30 mouse cellular contexts compared by ENCODE assay signal in the genomic region with DNA sequence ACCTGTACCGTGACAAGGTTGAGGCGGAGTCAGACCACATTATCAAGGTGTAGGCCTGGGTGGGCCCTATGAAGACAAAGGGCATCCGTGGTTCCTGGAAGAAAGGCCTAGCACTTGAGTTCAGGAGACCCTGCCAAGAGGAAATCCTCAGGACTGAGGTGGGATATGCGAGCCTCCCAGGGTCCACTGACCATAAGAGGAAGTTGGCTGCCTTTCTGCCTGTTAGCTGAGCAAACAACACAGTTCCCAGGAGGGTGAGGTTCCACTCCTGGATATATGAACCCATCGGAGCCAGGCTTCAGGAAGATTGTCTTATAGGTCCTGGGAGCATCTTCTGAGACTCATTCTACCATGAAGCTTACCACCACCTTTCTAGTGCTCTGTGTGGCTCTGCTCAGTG. TPM values are rescaled to one million over a fixed set of nuclear protein-coding genes. Genes with fewer than 3 reads are reported as not detected.
DNase-seq lines count a peak whose midpoint lies in the region; ATAC-seq and TF ChIP-seq lines count a peak whose summit lies in the region.
"Had no signal": no experiment of that assay in that cellular context is flagged by ENCODE, and none has a peak within 500 bp of the region (broad histone marks: within the 10 kb centered on the region; RNA-seq: fewer than 3 reads in every experiment).

A gene (plus strand): TSS at position 301 of the 400 bp plus-strand sequence.

- H3K4me3 ChIP-seq in hindbrain, embryonic 11.5 days (ENCODE audit: low read depth, low read length), result no peak within 1 kb of the TSS
- no peak within 1 kb of the TSS for H3K4me3 ChIP-seq in hindbrain, embryonic 14.5 days (replicated peaks; ENCODE audit: low read length)
- H3K4me3 ChIP-seq in midbrain, embryonic 11.5 days (ENCODE audit: low read depth, low read length), result no peak within 1 kb of the TSS
- no peak within 1 kb of the TSS for H3K4me3 ChIP-seq in midbrain, embryonic 10.5 days
- H3K4me3 ChIP-seq in E14TG2a.4 (replicated peaks; ENCODE audit: low read length), result 0 out of 2 replicates have a peak within 1 kb of the TSS, but pooled peaks have one; percentile 21
- H3K4me3 ChIP-seq in midbrain, embryonic 16.5 days (ENCODE audit: low read depth, low read length), result no peak within 1 kb of the TSS
- H3K4me3 ChIP-seq: embryonic facial prominence, embryonic 15.5 days; heart, adult 2 months; heart, embryonic 13.5 days; hindbrain, embryonic 13.5 days; limb, embryonic 15.5 days; lung, embryonic 15.5 days had no signal

- H3K9me3 ChIP-seq in hindbrain, embryonic 11.5 days (ENCODE audit: control insufficient read depth, low read length), result no peaks in the 10 kb centered on the region
- H3K9me3 ChIP-seq in hindbrain, embryonic 14.5 days (ENCODE audit: control insufficient read depth, low read length), result no peaks in the 10 kb centered on the region
- no peaks in the 10 kb centered on the region for H3K9me3 ChIP-seq in midbrain, embryonic 11.5 days (ENCODE audit: control insufficient read depth, low read length)
- no peaks in the 10 kb centered on the region for H3K9me3 ChIP-seq in midbrain, embryonic 10.5 days (replicated peaks)
- no peaks in the 10 kb centered on the region for H3K9me3 ChIP-seq in E14TG2a.4 (ENCODE audit: low read length)
- H3K9me3 ChIP-seq in midbrain, embryonic 16.5 days (replicated peaks; ENCODE audit: control insufficient read depth, low read length, poor library complexity, severe bottlenecking), result no peaks in the 10 kb centered on the region
- H3K9me3 ChIP-seq: embryonic facial prominence, embryonic 15.5 days; heart, embryonic 13.5 days; hindbrain, embryonic 13.5 days; limb, embryonic 15.5 days; lung, embryonic 15.5 days had no signal

- 85% methylated on average over 5 of the region's 5 CpGs for WGBS in hindbrain, embryonic 11.5 days
- 90% methylated on average over 5 of the region's 5 CpGs for WGBS in hindbrain, embryonic 14.5 days
- 89% methylated on average over 5 of the region's 5 CpGs for WGBS in midbrain, embryonic 11.5 days
- 84% methylated on average over 5 of the region's 5 CpGs for WGBS in midbrain, embryonic 10.5 days
- 84% methylated on average over 5 of the region's 5 CpGs for WGBS in midbrain, embryonic 16.5 days

- H3K9ac ChIP-seq in hindbrain, embryonic 11.5 days (ENCODE audit: low read depth, low read length), result no peak within 1 kb of the TSS
- H3K9ac ChIP-seq in hindbrain, embryonic 14.5 days, result no peak within 1 kb of the TSS
- H3K9ac ChIP-seq in midbrain, embryonic 11.5 days (ENCODE audit: low read length), result no peak within 1 kb of the TSS
- no peak within 1 kb of the TSS for H3K9ac ChIP-seq in midbrain, embryonic 16.5 days (ENCODE audit: low read depth, low read length)
- H3K9ac ChIP-seq: embryonic facial prominence, embryonic 15.5 days; heart, embryonic 13.5 days; hindbrain, embryonic 13.5 days; limb, embryonic 15.5 days; liver, embryonic 14.5 days; lung, embryonic 15.5 days had no signal

- no peak for TF ChIP-seq CTCF in E14TG2a.4 (conservative IDR thresholded peaks at IDR 0.05; ENCODE audit: low read length)

- no peaks in the 10 kb centered on the region for H3K27me3 ChIP-seq in hindbrain, embryonic 11.5 days (ENCODE audit: control insufficient read depth, insufficient read depth, low read length)
- H3K27me3 ChIP-seq in hindbrain, embryonic 14.5 days (ENCODE audit: control insufficient read depth, insufficient read depth, low read length), result no peaks in the 10 kb centered on the region
- no peaks in the 10 kb centered on the region for H3K27me3 ChIP-seq in midbrain, embryonic 11.5 days (ENCODE audit: control insufficient read depth, insufficient read depth, low read length)
- H3K27me3 ChIP-seq in midbrain, embryonic 10.5 days (ENCODE audit: low read depth, poor library complexity, severe bottlenecking), result no peaks in the 10 kb centered on the region
- H3K27me3 ChIP-seq in E14TG2a.4 (ENCODE audit: insufficient read depth, low read length), result no peaks in the 10 kb centered on the region
- no peaks in the 10 kb centered on the region for H3K27me3 ChIP-seq in midbrain, embryonic 16.5 days (ENCODE audit: control insufficient read depth, insufficient read depth, low read depth, low read length)
- H3K27me3 ChIP-seq: embryonic facial prominence, embryonic 15.5 days; heart, embryonic 13.5 days; hindbrain, embryonic 13.5 days; limb, embryonic 15.5 days; lung, embryonic 15.5 days; Patski had no signal

- peak; percentile 28; the same call in 1 of the 2 replicates for ATAC-seq in hindbrain, embryonic 11.5 days (ENCODE audit: low FRiP score)
- ATAC-seq in hindbrain, embryonic 14.5 days (ENCODE audit: low FRiP score), result no peak
- ATAC-seq in midbrain, embryonic 11.5 days (ENCODE audit: low FRiP score), result no peak
- 0 out of 2 replicates have a peak, but pooled peaks have one; percentile 9 for ATAC-seq in midbrain, embryonic 16.5 days
- ATAC-seq: CD4-positive, CD25-positive, alpha-beta regulatory T cell, adult 4 months; inflammation-experienced regulatory T-cells, adult 6 months had no signal

- H3K36me3 ChIP-seq in hindbrain, embryonic 11.5 days (ENCODE audit: control insufficient read depth, insufficient read depth, low read length), result no peaks in the 10 kb centered on the region
- 0 out of 2 replicates have a peak, but pooled peaks cover 1% of the 10 kb centered on the region for H3K36me3 ChIP-seq in hindbrain, embryonic 14.5 days (replicated peaks; ENCODE audit: control insufficient read depth, insufficient read depth)
- no peaks in the 10 kb centered on the region for H3K36me3 ChIP-seq in midbrain, embryonic 11.5 days (ENCODE audit: control insufficient read depth, insufficient read depth, low read length)
- H3K36me3 ChIP-seq in midbrain, embryonic 10.5 days, result peaks cover 5% of the 10 kb centered on the region
- peaks cover 14% of the 10 kb centered on the region for H3K36me3 ChIP-seq in E14TG2a.4 (ENCODE audit: insufficient read depth, low read length)
- H3K36me3 ChIP-seq in midbrain, embryonic 16.5 days (ENCODE audit: control insufficient read depth, insufficient read depth, low read length), result no peaks in the 10 kb centered on the region
- H3K36me3 ChIP-seq: embryonic facial prominence, embryonic 15.5 days had no signal

- H3K4me1 ChIP-seq in hindbrain, embryonic 11.5 days (replicated peaks; ENCODE audit: control insufficient read depth, insufficient read depth, low read length), result no peaks in the 10 kb centered on the region
- no peaks in the 10 kb centered on the region for H3K4me1 ChIP-seq in hindbrain, embryonic 14.5 days (replicated peaks; ENCODE audit: control insufficient read depth, insufficient read depth, low read length)
- no peaks in the 10 kb centered on the region for H3K4me1 ChIP-seq in midbrain, embryonic 11.5 days (ENCODE audit: control insufficient read depth, insufficient read depth, low read length)
- H3K4me1 ChIP-seq in midbrain, embryonic 10.5 days, result no peaks in the 10 kb centered on the region
- peaks cover 71% of the 10 kb centered on the region for H3K4me1 ChIP-seq in E14TG2a.4 (replicated peaks; ENCODE audit: low read depth, low read length)
- H3K4me1 ChIP-seq in midbrain, embryonic 16.5 days (ENCODE audit: control insufficient read depth, insufficient read depth, low read length), result no peaks in the 10 kb centered on the region
- H3K4me1 ChIP-seq: embryonic facial prominence, embryonic 15.5 days; hindbrain, embryonic 13.5 days had no signal

- H3K27ac ChIP-seq in hindbrain, embryonic 11.5 days (ENCODE audit: low read depth, low read length), result no peak within 1 kb of the TSS
- no peak within 1 kb of the TSS for H3K27ac ChIP-seq in hindbrain, embryonic 14.5 days
- H3K27ac ChIP-seq in midbrain, embryonic 11.5 days (ENCODE audit: low read depth, low read length), result no peak within 1 kb of the TSS
- no peak within 1 kb of the TSS for H3K27ac ChIP-seq in midbrain, embryonic 10.5 days (replicated peaks)
- H3K27ac ChIP-seq in midbrain, embryonic 16.5 days (ENCODE audit: low read length), result no peak within 1 kb of the TSS
- H3K27ac ChIP-seq: embryonic facial prominence, embryonic 15.5 days; heart, adult 2 months; heart, embryonic 13.5 days; hindbrain, embryonic 13.5 days; limb, embryonic 15.5 days; liver, embryonic 14.5 days; lung, embryonic 15.5 days had no signal

- H3K4me2 ChIP-seq in hindbrain, embryonic 11.5 days (replicated peaks; ENCODE audit: low read depth, low read length), result no peak within 1 kb of the TSS
- H3K4me2 ChIP-seq in hindbrain, embryonic 14.5 days (replicated peaks), result no peak within 1 kb of the TSS
- H3K4me2 ChIP-seq in midbrain, embryonic 11.5 days, result no peak within 1 kb of the TSS
- H3K4me2 ChIP-seq in midbrain, embryonic 16.5 days (ENCODE audit: low read length), result no peak within 1 kb of the TSS
- H3K4me2 ChIP-seq: embryonic facial prominence, embryonic 15.5 days; heart, embryonic 13.5 days; hindbrain, embryonic 13.5 days; limb, embryonic 15.5 days; lung, embryonic 15.5 days had no signal

- no peak for DNase-seq in hindbrain, embryonic 11.5 days (ENCODE audit: low spot score)
- DNase-seq in hindbrain, embryonic 14.5 days (ENCODE audit: low spot score), result no peak
- DNase-seq in midbrain, embryonic 11.5 days (ENCODE audit: low spot score, missing footprints), result peak; percentile 39
- DNase-seq in midbrain, embryonic 10.5 days (ENCODE audit: low spot score), result no peak
- no peak for DNase-seq in layer of hippocampus, postnatal 10 days (ENCODE audit: low spot score in 2 of 2)
- DNase-seq: adrenal gland, postnatal 36 days; cerebellum, adult 9-10 months; gastrocnemius, postnatal 25 days; heart, adult 2 months; heart, postnatal 14 days; kidney, postnatal 25 days; right cerebral cortex, adult 18-20 months; right cerebral cortex, postnatal 4 days; thymus, postnatal 14 days had no signal

RNA-seq across cellular contexts. Expression of the gene that starts here (rescaled TPM):
- not detected in 2 replicates for polyA plus RNA-seq in hindbrain, embryonic 11.5 days (2014; fragmentation: Nextera tagmentation; extraction: Ambion mirVana)
- not detected in 2 replicates for polyA plus RNA-seq in hindbrain, embryonic 14.5 days (2014; fragmentation: Nextera tagmentation; extraction: Ambion mirVana)
- polyA plus RNA-seq in midbrain, embryonic 11.5 days (2014; fragmentation: Nextera tagmentation; extraction: Ambion mirVana), result not detected in 2 replicates
- polyA plus RNA-seq in midbrain, embryonic 10.5 days (2016; fragmentation: Nextera tagmentation; extraction: Ambion mirVana), result not detected in 2 replicates
- 0.70 TPM in 1 of 2 replicates, not detected in the other for polyA plus RNA-seq in midbrain, embryonic 16.5 days (2015; fragmentation: Nextera tagmentation; extraction: Ambion mirVana)
- total RNA-seq in layer of hippocampus, postnatal 10 days (2021), result under 1 TPM in 1 of 2 experiments, not detected in 1; 0.78 TPM
- total RNA-seq: adrenal gland, adult 18-20 months; adrenal gland, postnatal 36 days; gastrocnemius, postnatal 25 days; left cerebral cortex, adult 18-20 months; megakaryocyte, adult 5-6 weeks had no signal
- polyA plus RNA-seq: embryonic facial prominence, embryonic 15.5 days; hindbrain, embryonic 13.5 days; inflammation-experienced regulatory T-cells, adult 6 months; kidney, embryonic 14.5 days; limb, embryonic 15.5 days; liver, embryonic 14.5 days; neural tube, embryonic 14.5 days; Patski had no signal

Comparison
In these comparisons a context has a peak if more than half of its experiments do, and no peak if none do; other contexts are left out.
1. Peak in ATAC-seq in hindbrain, embryonic 11.5 days; RNA of the gene not detected or under 1 TPM.
2. Peak in DNase-seq in midbrain, embryonic 11.5 days; RNA of the gene not detected or under 1 TPM.
3. Peak in ATAC-seq in midbrain, embryonic 16.5 days; RNA of the gene not detected or under 1 TPM.